Mouse (Mus musculus): ENCODE measurements at regions not wholly inside any gene's neighbourhood (a gene's known extent, or its start where the extent isn't known, plus 50 kb on each side); places are given as distances from the start of the nearest gene placed in this dataset.

DNA sequence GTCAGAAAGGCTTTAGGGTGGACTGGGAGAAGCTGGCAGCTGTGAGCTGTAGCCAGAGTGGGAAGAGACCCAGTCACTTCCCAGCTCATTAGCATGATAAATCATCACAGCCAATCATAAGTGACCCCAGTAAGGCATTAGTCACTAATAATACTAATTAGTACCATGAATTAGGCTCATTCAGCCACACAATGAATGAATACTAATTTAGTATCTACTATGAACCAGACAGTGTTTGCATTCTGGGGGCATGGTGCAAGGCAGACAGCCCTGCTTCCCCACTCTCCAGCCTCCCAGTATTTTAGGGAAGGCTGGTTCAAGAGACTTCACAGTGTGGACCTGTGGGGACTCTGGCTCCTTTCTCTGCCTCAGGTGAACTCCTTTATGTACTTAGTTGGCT is 523.7 kb downstream of the Tbc1d22a start:
- no peak for DNase-seq (ENCODE audit: low read depth, low spot score)

DNA sequence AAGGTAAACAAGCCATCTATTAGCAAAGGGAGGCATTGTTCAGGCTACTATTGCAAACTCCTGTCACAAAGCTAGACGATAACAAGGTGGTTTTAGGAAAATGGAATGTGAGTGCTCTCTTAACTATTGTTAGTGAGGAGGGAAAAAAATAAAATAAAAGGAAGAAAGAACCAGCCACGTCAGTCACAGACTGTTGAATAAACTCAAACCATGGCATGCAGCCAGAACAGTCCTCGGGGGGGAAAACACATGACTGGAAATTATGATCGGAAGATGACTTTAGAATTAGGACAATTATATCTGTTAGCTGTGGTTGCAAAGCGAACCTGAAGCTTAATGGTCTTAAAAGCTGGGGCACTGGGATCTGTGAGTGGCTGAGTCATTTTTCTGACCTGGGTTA is 524.1 kb downstream of the Tbc1d22a start:
- DNase-seq (ENCODE audit: low read depth, low spot score) = no peak

DNA sequence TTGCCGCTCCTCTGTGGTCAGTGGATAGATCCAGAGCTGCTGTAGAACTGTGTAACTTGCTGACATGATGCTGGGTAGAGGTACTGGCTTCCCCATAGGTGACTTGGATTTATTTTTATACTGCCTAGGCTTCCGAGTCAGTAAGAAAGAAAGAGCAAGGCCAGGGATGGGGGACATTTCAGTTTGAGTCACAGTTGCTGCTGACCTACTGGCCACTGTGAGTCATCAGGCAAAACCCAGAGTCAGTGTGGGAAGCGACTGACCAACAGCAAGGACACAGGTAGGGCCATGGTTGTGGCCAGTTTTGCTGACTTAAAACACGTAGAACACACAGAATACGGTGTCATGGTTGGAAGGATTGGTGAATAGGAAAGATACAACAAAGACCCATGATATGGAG is 524.5 kb downstream of the Tbc1d22a start:
- no peak for DNase-seq (ENCODE audit: low read depth, low spot score)

DNA sequence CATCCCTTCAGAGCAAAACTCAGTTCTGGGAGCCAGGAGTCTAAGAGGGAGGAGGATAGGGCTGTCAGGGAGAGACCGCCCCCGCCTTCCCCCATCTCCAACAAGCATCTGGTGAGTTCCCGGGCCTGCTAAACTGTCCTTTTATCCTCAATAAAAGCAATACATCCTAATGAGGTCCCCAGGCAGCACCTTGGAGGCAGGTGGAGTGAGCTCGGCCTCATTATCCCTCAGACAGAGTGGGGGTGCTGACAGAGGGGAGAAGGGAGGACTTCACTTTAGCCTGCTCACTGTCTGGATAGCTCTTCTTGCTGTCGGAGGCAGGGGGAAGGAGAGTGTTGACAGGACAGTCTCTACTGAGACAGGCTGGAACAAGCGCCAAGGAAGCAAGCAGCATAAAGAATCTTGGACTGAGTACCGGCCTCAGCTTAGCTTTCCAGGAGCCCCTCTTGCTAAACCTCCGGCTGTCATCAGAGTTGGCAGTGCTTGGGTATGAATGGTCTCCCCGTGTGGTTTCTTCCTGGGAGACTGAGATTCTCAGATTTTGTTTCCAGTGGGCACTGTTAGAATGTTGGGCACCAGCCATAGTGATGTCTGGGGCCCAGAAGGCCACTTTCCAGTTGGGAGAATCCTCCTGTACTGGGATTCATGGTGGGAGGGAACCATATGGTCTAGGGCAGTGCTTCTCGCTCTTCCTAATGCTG is 537.3 kb downstream of the Tbc1d22a start:
- no peak for DNase-seq (ENCODE audit: low read depth, low spot score)

DNA sequence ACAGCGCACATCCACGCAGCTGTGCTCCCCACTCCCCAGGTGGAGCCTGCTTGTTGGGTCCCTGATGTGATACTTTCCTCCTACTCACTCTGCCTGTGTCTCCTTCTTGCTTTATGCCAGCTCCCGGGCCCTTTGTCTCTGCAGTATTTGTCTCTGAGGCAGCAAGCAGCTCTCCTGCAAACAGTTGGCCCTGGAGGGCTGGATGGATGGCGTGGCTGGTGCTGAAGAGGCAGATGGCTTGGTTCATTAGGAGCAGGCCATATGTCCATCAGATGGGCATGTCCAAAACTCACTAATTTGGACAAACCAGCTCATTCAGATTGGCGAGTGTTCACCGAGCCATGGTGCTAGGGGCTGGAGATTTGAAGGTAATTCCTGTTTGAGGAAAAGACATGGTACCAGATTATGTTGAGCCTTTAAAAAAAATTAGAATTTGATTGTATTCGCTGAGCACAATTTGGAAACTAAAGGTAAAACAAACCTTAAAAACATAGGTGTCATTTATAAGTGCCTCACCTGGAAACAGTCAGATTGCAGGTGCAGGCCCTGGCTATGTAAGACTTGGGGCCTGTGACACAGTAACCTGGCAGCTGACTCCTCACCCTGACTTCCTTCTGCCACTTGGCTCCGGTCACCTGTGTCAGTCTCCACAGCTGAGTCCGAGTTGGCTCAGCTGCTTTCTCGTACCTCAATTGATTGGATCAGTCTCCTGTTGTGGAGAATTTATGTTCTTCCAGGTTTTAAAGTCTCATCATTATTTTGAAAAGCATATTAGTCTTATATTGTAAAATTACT is 549.5 kb downstream of the Tbc1d22a start:
- no peak for DNase-seq (ENCODE audit: low read depth, low spot score)

DNA sequence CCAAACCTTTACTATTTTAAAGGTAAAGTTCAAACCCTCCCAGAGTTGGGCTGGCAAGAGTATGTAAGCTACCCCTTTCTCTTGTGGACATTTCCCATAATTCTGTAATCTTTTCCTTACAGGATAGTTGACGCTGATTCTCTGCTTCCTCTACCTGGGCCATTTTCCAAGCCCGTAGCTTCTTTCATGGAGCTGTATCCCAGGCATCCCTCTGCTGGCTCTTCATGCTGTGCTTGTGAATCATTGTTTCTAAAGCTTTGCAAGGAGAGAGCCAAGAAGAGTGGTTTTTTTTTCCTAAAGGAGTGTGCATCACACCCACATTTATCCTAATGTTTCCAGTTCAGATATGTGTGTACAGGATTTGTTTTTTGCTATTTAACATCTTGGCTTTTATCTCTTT is 553.4 kb downstream of the Tbc1d22a start:
- no peak for DNase-seq (ENCODE audit: low read depth, low spot score)

DNA sequence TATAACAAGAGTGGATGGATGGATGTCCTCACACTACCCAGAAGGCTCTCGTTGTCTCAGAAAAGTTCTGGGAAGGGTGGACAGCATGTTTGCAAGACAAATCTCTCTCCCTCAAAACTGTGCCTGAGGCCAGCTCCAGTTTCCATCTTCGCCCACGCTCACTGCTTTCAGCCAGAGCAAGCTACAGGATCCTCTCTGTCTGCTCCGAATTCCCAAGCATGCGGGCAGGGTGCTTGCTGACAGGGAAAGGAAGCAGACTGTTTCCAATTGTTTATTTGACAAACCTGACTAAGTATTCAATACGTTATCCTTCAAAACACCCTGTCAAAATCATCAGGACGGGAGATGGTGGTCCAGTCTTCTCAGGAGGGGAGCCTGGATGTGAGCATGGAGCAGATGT is 558.8 kb downstream of the Tbc1d22a start:
- DNase-seq (ENCODE audit: low read depth, low spot score) = no peak

DNA sequence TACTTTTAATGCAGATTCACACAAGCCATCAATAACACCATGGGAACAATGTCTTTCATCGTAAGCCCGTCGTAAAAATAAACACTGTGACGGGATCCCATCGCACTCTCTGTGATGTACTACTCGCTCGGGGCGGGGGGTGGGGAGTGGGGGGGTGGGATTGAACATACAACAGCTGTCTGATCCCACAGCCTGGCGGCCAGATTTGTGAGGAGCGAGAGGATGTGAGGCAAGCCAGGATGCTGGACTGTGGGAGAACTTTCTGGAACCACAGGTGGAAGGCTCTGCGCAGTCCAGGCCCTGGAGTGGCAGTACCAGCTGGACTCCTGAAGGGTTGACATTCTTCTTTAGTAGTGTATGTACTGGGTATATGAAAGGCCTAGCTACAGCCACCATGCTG is 563.7 kb downstream of the Tbc1d22a start:
- DNase-seq (ENCODE audit: low read depth, low spot score) = no peak

DNA sequence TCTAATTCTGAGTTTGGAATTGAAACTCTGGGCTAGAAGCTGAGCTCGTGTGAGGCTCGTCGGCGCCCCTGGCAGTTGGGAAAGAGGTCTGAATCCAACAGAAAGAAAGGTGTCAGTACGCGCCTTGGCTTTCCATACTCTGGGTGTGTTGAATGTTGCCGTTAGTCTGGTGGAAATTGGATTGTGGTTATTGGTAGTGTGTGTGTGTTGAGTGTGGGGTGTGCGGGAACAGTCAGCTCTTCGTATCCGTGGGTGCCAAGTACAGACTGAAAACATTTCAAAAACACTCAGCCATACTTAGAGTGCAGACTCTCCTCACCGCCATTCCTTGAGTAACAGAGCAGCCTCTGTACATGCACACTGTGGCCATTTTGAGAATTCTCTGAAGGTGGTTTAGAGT is 566.9 kb downstream of the Tbc1d22a start:
- no peak for DNase-seq (ENCODE audit: low read depth, low spot score)

DNA sequence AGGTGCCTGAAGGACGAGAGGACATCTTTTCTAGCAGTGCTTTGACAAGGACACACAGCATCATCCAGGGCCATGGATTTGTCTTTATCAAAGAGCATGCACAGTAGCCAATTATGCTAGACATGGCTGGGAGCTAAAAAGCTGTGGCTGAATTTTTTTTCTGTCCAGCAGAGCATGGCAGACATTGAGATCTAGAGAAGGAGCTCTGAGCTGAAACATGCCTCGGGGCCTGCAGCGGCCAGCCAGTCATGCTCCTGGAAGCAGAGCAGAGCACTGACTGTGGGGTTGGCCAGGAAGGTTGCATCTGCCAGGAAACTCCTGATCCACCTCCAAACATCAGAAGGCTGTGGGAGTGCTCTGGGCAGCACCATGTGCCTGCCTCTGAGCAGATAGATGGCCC is 580.5 kb downstream of the Tbc1d22a start:
- DNase-seq (ENCODE audit: low read depth, low spot score) = no peak

DNA sequence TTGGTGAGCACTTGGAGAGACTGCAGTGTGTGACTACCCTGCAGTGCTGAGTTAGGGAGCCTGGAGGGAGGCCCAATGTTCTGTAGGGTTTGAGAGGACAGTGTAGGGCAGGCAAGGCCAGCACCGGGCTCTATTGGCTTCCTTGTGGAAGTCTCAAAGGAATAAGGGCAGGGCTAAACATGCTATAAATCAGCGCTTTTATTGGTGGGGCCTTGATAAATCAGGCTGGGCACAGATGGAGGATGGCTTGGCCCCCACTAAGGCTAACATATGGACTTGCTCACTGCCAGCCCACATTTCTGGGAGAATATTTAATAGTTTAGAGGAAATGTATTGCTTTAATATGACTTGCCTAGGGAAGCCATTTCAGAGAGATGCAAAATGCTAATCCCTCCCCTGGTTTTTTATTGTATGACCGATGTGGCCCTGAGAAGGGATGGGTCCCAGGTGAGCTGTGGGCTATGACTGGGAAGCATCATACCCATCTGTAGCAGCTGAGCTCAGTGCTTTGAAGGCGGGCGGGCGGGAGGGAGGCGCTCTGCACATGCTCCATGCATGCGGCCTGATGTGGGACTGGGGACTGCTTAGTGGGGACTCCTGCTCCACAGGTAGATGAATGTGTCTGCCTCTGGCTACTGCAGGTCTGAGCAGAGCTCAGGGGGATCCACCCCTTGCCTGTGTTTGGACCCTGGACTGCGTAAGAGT is 584.4 kb downstream of the Tbc1d22a start:
- DNase-seq (ENCODE audit: low read depth, low spot score) = no peak

DNA sequence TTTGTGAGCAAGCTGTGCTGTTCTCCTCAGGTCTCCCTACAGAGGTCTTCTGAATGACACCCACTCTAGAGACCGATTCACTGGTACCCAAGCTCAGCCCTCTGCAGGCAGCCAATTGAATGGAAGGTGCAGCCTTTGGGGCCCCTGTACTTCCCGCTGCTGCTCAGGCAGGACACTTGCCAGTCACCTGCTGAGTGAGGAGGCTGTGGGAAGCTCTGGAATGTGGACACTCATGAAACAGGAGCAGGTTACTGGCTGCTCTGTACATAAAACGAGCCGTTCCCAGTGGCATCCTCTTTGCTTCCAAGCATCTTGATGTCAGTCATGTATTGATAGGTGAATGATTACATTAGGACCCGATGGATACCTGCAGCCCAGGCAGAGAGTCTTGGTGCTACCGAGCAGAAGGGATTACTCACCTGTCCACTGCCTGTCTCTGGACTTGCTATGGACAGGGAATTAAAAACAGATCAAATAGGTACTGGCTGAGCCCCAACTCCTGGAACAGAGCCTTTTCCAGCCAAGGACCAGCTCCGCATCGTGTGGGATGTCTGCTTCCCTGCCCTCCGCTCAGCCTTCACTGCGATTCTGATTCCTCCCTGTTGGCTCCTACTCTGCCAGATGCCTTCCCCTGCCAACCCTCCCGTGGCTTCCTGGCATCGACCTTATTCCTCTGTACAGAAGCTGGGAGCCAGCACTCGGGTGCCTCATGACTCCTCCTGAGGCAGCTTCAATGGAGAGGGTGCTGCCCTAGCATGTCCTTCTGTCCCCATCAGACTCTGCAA is 593.2 kb downstream of the Tbc1d22a start:
- DNase-seq (ENCODE audit: low read depth, low spot score) = no peak

DNA sequence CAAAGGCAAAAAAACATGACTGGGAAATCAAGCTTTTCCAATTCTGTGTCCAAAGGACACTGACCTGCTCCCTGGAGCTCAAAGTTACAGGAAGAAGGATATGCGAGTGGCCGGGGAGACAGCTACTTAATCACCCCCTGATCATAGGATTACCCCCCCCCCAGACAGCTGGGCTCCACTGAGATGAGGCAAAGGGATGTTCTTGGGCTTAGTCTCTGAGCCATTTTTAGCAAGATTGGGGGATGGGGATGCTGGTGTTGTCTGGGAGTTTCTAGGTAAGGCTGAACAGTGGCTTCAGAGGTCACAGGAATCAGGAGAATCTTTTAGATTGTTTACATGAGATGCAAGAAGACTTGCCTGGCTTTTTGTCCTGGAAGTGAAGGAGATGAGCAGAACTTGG is 597.6 kb downstream of the Tbc1d22a start:
- DNase-seq (ENCODE audit: low read depth, low spot score) = no peak

DNA sequence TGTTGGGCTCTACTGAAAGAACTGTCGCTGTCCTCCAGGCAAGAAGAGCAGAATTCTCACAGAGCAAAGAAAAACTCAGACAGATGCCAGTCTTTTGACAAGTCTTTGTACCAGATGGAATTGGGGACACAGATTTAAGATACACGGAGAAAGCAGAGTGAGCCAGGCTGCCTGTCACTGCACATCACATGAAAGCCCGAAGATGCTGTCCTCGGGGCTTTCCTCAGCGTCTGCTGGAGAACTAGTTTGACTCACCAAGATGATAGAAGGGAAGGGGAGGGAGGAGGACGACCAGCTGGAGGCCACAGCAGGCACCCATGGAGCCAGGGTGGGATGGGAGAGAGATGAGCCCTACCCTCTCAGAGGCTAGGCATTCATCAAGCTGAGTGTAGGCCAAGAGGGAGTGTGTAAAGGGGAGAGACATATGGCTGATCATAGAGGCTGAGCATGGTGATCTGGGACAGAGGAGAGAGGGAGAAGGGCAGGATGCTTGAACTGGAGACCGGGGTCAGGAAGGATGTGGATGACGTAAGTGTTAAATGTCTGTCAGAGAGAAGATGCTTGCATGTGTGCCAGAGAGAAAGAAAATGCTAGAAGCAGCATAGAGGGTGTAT is 600.7 kb downstream of the Tbc1d22a start:
- DNase-seq (ENCODE audit: low read depth, low spot score) = no peak

DNA sequence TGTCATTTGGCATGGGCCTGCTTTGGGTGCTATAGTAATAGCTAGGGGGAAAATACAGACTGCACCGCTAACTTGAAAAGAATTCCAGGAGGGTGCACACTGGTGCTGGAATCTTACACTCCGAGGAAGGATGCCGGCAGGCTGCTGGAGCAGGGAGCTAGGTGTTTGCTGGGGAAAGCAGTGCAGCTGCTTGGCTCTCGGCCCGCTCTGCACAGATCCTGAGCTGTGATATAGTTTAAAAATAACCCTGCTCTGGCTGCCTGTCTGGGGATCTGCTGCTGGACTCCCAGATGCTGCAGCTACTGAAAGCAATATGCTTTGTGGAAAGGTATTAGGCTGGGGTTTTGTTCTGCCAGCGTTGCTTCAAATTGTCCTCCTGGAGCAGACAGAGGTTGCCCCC is 621.7 kb downstream of the Tbc1d22a start:
- DNase-seq (ENCODE audit: low read depth, low spot score) = no peak

DNA sequence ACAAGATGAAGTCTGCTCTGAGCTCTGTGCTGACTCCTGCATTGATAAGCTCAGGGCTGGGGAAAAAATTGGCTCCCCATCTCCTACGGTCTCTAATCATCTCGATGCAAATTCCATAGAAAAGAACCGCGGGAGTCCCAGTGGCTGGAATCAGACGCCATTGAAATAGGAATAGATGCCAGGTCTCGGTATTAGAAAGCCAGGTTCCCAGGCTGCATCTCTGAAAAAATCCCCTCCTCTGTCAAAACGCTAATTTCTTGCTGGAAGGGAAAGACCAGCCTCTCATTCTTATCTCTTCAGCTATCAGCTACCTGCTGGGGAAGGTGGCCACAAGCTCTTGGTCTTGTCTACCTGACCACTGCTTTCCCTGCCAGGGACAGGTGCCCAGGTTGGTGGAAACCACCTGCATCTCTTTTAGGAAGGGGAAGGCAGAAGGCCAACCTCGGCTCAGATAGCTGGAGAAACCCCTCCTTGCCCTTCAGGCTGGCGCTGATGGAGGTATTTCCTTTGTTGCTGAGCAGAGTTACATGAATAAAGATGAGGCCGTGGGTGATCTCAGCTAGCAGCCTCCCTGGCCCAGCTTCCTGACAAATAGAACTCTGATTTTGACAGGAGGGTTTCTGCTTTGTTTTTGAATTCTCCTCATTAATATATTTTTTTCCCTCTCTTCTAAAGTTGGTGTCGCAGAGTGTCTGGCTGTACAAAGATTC is 638.1 kb downstream of the Tbc1d22a start:
- DNase-seq (ENCODE audit: low read depth, low spot score) = no peak

DNA sequence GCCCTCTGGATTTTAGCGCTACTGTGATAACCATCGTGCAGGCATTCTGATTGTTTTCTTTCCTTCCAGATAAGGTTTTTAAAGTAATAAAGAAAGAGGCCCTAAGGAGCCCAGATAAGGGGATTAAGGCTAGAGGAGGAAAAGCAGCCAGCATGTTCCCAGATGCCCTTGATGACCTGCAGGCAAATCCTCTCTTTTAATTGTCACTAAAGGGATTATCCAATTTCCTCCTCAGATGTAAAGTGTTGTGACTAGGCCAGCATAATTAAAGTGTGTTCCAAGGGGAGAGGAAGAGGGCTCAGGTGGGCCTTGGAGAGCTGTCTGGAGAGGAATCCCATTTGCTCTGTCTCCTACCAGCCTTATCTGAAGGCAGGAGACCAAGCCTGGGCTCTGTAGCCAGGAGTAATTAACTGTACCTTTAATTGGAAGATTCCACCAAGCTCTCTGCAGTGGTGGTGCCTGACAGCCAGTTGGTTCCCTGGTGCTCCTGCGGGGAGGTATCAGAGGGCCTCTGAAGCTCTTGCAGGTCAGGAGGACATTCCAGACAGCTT is 644.2 kb downstream of the Tbc1d22a start:
- DNase-seq (ENCODE audit: low read depth, low spot score) = no peak

DNA sequence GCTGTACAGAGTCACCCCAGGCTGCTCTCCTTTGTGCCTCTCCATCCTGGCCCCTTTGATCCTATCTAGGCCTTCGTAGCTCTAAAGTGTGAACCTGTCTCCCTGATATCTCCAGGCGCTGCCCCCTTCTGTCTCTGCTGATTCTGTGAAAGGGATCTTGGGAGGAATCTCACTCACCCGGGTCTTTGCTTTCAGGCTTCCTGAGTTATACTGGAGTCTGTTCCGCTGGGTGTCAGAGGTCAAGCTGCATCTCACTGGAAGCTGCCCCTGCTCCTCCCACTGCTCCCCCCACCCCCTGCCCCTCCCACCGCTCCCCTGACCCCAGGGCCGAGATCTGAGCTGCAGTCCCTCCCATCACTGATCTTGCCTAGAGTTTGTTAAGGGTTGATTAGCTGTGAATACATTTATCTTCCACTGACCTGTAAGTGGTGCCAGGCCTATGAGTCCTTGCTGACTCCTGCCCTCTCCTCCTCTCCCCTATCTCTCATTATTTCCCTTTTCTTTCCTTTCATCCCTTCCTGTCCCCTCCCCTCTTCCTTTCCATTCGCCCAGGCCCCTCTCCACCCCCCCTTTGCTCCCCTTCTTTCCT is 661.6 kb downstream of the Tbc1d22a start:
- DNase-seq (ENCODE audit: low read depth, low spot score) = no peak

DNA sequence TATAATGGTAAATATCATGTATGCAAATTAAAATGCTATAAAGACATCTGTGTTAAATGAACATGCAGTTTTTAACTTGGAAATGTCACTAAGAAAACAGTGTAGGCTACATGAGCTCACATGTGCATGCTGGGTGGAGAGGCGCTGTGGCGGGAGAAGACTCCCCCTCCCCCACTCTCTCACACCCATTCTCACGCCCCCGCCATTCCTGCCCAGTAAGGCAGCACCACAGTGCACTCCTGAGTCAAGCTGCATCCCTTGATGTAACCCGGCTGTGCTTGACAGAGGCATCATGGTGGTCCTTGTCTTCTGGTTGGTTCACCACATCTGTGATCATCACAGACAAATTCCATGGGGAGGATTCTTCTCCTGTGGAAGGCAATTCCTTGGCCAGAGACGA is 647.1 kb upstream of the Fam19a5 start:
- no peak for DNase-seq (ENCODE audit: low read depth, low spot score)

DNA sequence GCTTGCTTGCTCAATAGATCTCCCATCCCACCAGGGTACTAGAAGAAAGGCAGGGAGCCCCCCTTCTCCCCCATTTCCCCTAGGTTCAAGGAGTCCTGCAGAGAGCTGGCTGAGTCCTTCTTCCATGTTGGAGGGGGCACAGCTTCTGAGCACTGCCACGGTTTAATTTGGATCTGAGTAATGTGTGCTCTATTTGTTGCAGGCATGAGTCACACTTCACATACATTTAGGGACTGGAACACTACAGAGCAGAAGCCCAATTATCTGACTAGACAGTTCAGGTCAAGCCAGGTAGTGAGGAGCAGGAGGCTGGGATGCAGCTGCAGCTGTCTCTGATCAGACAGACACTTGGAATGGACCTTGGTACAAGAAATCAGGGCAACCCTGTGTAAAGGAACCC is 644.1 kb upstream of the Fam19a5 start:
- DNase-seq (ENCODE audit: low read depth, low spot score) = no peak

Measured in CD4-positive, CD25-positive, alpha-beta regulatory T cell, adult 2 months (primary cell).